Mouse (Mus musculus) retina, postnatal 1 day (tissue): ENCODE measurements at regions not wholly inside any gene's neighbourhood (a gene's known extent, or its start where the extent isn't known, plus 50 kb on each side); places are given as distances from the start of the nearest gene placed in this dataset.

Source experiments
- DNase-seq: peaks from one replicate; pipeline ENCODE4 v3.0.0-alpha.2; 2012

DNA sequence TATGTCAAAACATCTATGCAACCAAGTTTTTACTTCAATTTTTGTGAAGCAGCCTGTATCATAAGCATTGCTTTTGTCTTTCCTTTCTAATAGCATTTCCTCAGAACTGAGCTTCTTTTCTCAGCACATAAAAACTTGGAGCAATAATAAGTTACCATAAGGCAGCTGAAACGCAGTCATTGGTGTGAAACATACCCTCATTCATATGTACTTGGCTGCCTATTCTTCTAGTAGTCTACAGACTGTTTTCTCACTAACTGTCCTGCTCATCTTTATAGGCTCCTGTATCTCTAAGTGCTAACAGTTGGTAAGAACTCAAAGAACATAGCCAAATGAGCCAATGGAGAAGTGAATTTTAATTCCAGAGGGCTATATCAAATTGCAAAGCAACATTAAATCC is 454.6 kb upstream of the Ptprd start:
- no peak for DNase-seq

DNA sequence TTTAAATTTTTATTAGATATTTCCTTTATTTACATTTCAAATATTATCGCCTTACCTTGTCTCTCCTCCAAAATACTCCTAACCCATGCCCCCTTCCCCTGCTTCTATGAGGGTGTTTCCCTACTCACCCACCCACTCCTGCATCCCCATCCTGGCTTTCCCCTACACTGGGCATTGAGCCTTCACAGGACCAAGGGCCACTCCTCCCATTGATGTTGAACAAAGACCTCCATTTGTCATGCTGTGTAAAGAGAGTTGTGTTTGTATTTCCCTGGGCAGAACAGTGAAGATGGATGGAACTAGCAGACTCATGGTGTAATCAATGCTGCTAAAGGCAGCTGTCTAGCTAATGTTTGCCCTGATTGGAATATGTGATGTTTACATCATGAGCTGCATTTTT is 431.0 kb upstream of the Ptprd start:
- no peak for DNase-seq

DNA sequence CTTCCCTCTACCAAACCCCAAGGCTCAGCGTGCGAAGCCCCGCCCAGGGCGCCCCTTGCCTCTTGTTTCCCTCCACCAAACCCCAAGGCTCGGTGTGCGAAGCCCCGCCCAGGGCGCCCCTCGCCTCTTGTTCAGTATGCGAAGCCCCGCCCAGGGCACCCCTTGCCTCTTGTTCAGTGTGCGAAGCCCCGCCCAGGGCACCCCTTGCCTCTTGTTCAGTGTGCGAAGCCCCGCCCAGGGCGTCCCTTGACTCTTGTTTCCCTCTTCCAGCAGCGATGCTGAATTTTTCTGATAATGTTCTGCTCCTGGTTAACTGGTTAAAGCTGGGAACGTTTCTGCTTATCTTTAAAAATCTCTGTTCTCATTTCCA is 394.7 kb upstream of the Ptprd start:
- DNase-seq, result peak; percentile 26

DNA sequence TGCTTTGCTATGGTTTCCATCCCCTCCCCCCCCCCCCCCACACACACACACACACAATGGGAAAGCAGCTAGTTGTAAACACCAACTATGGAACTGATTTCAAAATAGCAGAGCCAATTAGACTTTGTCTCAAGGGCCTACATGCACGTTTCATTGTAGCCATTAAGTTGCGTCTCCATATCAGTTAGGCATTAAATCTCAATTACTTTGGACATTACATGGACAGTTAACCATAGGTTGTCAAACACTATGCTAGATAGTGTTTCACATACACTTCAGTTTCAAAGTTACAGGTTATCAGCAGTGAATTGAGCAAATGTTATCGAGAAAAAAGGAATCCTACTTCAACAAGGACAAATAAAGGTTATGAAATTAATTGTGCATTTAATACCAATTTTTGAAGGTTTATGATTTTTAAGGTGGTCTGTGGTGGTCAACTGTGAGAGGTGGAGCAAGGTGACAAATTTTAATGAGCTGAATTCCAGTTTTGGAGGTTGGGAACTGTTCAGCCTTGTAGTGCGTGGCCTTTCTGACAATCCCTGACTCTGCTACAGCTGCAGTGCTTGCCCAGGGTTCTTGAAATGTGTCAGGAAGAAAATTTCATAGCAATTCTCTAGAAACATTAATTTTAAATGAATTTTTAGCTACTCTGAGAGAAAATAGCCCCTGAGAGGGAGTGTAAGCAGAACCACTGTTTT is 394.2 kb upstream of the Ptprd start:
- no peak for DNase-seq

DNA sequence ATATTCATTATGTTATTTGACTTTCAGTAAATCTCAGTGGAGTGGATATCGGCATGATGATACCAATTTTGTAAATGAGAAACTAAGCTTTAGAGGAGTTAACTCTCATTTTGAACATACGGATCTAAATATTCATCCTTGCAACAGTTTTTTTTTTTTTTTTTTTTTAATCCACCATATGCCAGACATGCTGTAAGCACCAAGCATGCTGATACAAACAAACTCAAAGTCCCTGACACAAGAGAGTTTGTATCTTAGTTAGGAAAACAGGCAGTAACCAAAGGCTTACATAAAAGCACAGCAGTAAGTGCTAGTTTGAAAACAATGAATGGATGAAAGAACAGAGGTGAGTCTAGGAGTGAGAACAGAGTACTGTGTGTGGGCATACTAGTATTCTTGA is 369.8 kb upstream of the Ptprd start:
- DNase-seq, result no peak

DNA sequence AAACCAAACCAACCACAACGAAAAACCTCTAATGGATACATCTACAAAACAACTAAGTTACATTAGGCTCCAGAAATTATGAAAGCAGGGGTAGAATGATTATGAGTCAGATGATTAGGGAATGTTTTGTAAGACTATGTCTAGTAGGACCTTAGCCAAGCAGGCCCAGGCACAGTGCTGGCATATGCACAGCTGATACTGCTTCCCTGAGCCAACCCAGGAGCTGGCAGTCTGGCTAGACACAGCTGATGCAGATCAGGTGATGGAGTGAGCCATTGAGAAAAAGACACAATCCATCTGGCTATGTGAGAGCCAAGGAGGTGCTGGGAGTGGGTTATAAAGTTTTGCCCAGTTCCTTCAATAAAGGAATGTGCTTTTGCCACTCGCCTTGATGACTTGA is 353.6 kb upstream of the Ptprd start:
- DNase-seq, result no peak
